Mouse (Mus musculus) liver, embryonic 14.5 days (tissue): ENCODE data around the gene Prm3. TPM values are rescaled to one million over a fixed set of nuclear protein-coding genes. Genes with fewer than 3 reads are reported as not detected.

Source experiments
- ATAC-seq: fragments of 200-750 bp; cut with Nextera tagmentation; 2 replicates; pipeline ENCODE4 v1.8.0; 2017; ENCODE audit warnings: moderate number of reproducible peaks, mild to moderate bottlenecking, moderate library complexity; ENCODE audit not compliant: insufficient read depth
- DNase-seq, 3 experiments: peaks; one replicate each; pipeline ENCODE4 v3.0.0-alpha.2; 2012 to 2013; ENCODE audit warnings: low read depth in 3 of 3, low spot score in 3 of 3
- H3K27ac ChIP-seq: fragments of 300-500 bp; sonication (generic); 2 replicates; pipeline ENCODE4 v1.5.1; 2014; ENCODE audit warnings: moderate library complexity, mild to moderate bottlenecking, control low read depth, inconsistent platforms
- H3K27me3 ChIP-seq: fragments of 300-500 bp; sonication (generic); 2 replicates; pipeline ENCODE4 v1.6.1; 2014; ENCODE audit warnings: mild to moderate bottlenecking, low read length, moderate library complexity; ENCODE audit not compliant: control insufficient read depth, insufficient read depth
- H3K36me3 ChIP-seq: fragments of 300-500 bp; sonication (generic); replicated peaks from 2 replicates; pipeline ENCODE4 v1.6.1; 2014; ENCODE audit warnings: low read depth; ENCODE audit not compliant: control insufficient read depth, insufficient read depth
- H3K4me1 ChIP-seq, 2 experiments: fragments of 200-500 bp in 1 of 2; fragments of 300-500 bp in 1 of 2; sonication (generic) in 1 of 2; replicated peaks; 2 replicates each; pipeline ENCODE4 v1.6.1; 2012 to 2014; ENCODE audit warnings: antibody characterized with exemption in 1 of 2, inconsistent platforms in 1 of 2, low read length in 1 of 2; ENCODE audit not compliant: control insufficient read depth in 2 of 2, insufficient read depth in 2 of 2
- H3K4me2 ChIP-seq: fragments of 300-500 bp; sonication (generic); 2 replicates; pipeline ENCODE4 v1.6.1; 2014; ENCODE audit warnings: low read depth, mild to moderate bottlenecking, control low read depth, moderate library complexity
- H3K4me3 ChIP-seq, 2 experiments: fragments of 200-500 bp in 1 of 2; fragments of 300-500 bp in 1 of 2; sonication (generic) in 1 of 2; 2 replicates each; pipeline ENCODE4 v1.5.1; 2012 to 2014; ENCODE audit warnings: low read depth in 2 of 2, low read length in 2 of 2, mild to moderate bottlenecking in 2 of 2, control low read depth in 1 of 2, inconsistent platforms in 1 of 2, moderate library complexity in 1 of 2; ENCODE audit not compliant: insufficient read depth in 1 of 2
- H3K9ac ChIP-seq: fragments of 300-500 bp; sonication (generic); replicated peaks from 2 replicates; pipeline ENCODE4 v1.6.1; 2014; ENCODE audit warnings: mild to moderate bottlenecking, control low read depth, moderate library complexity
- H3K9me3 ChIP-seq: fragments of 300-500 bp; sonication (generic); 2 replicates; pipeline ENCODE4 v1.6.1; 2016; ENCODE audit warnings: low read length, mixed read lengths; ENCODE audit not compliant: control insufficient read depth
- CTCF ChIP-seq: IDR thresholded peaks from 2 replicates; pipeline ENCODE4 v1.5.1; 2016; ENCODE audit warnings: antibody characterized with exemption, low read depth, control low read depth
- EP300 ChIP-seq: IDR thresholded peaks from 2 replicates; pipeline ENCODE4 v1.6.1; 2016; ENCODE audit warnings: antibody characterized with exemption, low read depth
- WGBS: fragments of 180-500 bp; shearing (Covaris S2); extraction: QIAGEN DNeasy Blood & Tissue Kit; methylation state at CpG from one replicate; pipeline ENCODE4 v1.1.7; 2014; ENCODE audit not compliant: insufficient replicate concordance; 5-methylcytosine and 5-hydroxymethylcytosine counted together
- polyA plus RNA-seq, 2 experiments: library from polyadenylated mRNA; depleted of rRNA in 1 of 2; stranded (reverse) in 1 of 2; unstranded in 1 of 2; fragments of >200 nt; fragmentation: Nextera tagmentation in 1 of 2; extraction: Ambion mirVana in 1 of 2; gene quantifications; 2 replicates each; pipeline versions ENCODE4 v1.2.1 to v1.2.3; 2012 to 2014

Gene Prm3
- polyA plus RNA-seq (2012; rRNA removed), result not detected in 2 replicates
- polyA plus RNA-seq (2014; fragmentation: Nextera tagmentation; extraction: Ambion mirVana), result not detected in 2 replicates

DNA sequence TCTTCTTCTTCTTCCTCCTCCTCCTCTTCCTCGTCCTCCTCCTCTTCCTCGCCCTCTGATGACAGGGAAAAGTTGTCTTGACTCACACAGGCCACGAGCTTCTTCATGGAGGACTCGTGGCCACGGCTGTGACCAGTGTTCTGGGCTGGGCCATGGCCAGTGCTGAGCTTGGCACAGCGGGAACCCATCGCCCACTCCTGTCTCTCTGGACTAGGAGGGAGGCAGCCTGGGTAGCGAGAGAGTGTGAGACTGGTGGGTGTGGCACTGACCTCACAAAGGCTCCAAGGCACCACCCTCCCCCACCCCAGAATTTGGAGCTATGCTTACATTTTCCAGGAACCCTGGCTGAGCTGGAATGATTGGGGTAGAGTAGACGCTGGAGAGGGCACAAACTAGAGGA, at the start of gene Prm3:
Prm3 (minus strand) TSS at position 213 of the 400 bp plus-strand sequence.
- H3K27me3 ChIP-seq, result no peaks in the 10 kb centered on the region; the same call in 1 of the 2 replicates

DNA sequence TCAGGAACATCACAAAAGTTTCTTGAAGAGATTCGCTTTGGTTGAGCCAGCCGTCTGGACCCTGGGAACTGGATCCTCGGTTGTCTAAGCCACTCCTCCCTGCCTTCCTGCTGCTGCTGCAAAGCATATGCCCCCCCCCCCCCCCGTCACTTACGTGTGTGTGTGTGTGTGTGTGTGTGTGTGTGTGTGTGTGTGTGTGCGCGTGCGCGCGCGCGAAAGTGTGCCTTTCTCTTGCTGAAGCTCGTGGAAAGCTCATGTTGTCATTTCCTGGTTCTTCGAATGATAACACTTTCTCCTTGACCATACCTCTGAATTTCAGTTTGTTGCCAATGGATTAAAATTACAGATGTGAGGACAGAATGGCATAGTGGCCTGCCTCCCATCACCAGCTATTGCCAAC, 49.3 kb upstream of the Prm3 start:
- no peak overlapping the region for H3K9ac ChIP-seq
- peaks cover 3 to 26% of the 10 kb centered on the region in 2 experiments for H3K4me1 ChIP-seq
- no peak overlapping the region for H3K4me3 ChIP-seq
- no peaks in the 10 kb centered on the region for H3K36me3 ChIP-seq
- H3K9me3 ChIP-seq, result no peaks in the 10 kb centered on the region
- no peak for TF ChIP-seq EP300
- TF ChIP-seq CTCF, result no peak
- no peak for ATAC-seq
- no peak overlapping the region for H3K4me2 ChIP-seq
- H3K27ac ChIP-seq, result no peak overlapping the region
- DNase-seq, result no peak
- 85% methylated on average over 12 of the region's 14 CpGs for WGBS
- no peaks in the 10 kb centered on the region for H3K27me3 ChIP-seq

More for the DNA sequence above, at the start of gene Prm3:
- Histone ChIP-seq H3K36me3 (no peaks in the 10 kb centered on the region), H3K4me3 (no peak within 1 kb of the TSS), H3K9ac (no peak within 1 kb of the TSS), H3K9me3 (no peaks in the 10 kb centered on the region), H3K27ac (no peak within 1 kb of the TSS), H3K4me1 (0 out of 4 replicates have a peak, but pooled peaks cover 0 to 2% of the 10 kb centered on the region in 2 experiments), H3K4me2 (no peak within 1 kb of the TSS)
- no peak for DNase-seq
- TF ChIP-seq EP300, result no peak
- no peak for TF ChIP-seq CTCF
- 47% methylated on average over 9 of the region's 9 CpGs for WGBS
- ATAC-seq, result no peak

DNA sequence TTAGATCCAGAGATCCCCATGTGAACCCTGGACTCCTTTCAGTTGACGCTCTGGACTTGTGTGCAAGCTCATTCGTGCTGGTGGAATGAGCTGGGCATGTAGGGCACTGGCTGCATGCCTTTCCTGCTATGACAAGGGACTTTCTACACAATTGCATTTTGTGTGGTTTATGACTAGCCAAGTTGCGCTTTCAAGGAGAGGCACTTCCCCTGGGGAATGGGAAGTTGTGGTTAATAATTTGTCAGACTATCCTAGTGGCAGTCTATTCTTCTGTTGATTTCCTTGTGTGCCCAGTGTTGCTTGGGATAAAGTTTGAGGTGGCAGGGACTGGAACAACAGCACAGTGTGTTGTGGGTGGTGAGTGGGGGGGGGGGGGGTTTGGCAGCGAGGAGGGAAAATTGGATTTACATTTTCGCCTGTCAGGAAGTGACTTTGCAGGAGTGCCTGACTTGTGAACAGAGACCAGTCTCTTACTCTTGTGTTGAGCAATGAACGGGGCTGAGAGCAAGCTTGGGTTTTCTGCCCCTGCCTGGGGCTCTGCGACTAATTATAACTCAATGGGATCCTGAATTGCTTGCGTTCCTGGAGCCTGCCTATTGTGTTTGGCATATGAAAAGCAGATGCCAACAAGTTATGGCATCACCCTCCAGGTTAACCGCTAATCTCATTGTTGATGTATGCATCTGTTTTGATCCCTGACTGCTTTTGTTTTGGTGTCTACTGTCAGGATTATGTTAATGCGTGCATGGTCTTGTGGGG, 48.0 kb upstream of the Prm3 start:
- WGBS, result 32% methylated on average over 10 of the region's 10 CpGs
- no peak overlapping the region for H3K4me3 ChIP-seq
- no peaks in the 10 kb centered on the region for H3K9me3 ChIP-seq
- peaks cover 6 to 22% of the 10 kb centered on the region in 2 experiments for H3K4me1 ChIP-seq
- H3K27ac ChIP-seq, result no peak overlapping the region
- H3K27me3 ChIP-seq, result no peaks in the 10 kb centered on the region
- no peaks in the 10 kb centered on the region for H3K36me3 ChIP-seq
- ATAC-seq (no peak), DNase-seq (peak in 1 of 3 experiments; percentile 19)
- no peak overlapping the region for H3K9ac ChIP-seq
- TF ChIP-seq CTCF (no peak), EP300 (no peak)
- H3K4me2 ChIP-seq, result peak overlapping the region; percentile 19; the same call in 1 of the 2 replicates

DNA sequence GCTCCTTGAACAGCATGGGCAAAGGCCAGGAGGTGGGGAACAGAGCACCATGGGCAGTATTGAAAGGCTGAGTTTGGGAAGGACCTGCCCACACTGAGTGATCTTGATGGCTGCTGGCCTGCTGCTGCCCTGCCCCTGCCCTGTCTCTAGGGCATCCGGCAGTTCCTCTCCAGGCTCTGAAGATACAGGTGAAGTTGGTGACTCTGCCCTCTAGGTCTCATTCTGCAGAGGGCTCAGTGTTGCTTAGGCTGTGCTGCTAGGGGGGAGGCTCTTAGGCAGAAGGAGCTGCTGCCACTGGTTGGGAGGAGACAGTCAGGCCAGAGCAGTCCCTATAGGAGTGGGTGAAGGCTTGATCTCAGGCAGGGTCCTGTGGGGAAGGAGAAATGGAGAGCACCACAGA, 47.2 kb upstream of the Prm3 start:
- H3K4me1 ChIP-seq, result peaks cover 6 to 18% of the 10 kb centered on the region in 2 experiments
- no peak overlapping the region for H3K9ac ChIP-seq
- H3K4me2 ChIP-seq, result no peak overlapping the region
- DNase-seq (no peak), ATAC-seq (no peak)
- H3K4me3 ChIP-seq, result no peak overlapping the region
- H3K9me3 ChIP-seq, result no peaks in the 10 kb centered on the region
- 74% methylated on average over 1 of the region's 1 CpGs for WGBS
- H3K36me3 ChIP-seq, result no peaks in the 10 kb centered on the region
- H3K27ac ChIP-seq, result no peak overlapping the region
- no peak for TF ChIP-seq EP300
- TF ChIP-seq CTCF, result no peak
- no peaks in the 10 kb centered on the region for H3K27me3 ChIP-seq

DNA sequence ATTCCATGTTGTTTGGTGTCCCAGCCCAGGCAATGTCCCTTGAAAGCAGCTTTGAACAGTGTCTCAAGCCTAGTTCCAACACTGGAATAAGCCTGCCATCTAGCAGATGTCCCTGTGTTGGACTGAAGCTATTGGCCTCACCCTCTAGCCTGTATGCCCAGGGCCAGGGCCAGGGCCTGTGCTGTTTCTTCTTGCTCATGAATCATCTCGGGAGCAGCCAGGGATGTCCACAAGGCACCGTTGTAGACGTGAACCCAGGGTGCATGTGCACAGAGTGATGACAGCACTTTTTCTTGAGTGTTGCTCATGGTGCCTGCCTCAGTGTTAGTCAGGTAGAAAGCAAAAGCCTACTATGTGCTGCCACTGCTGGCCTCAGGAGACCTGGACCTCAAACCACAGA, 46.5 kb upstream of the Prm3 start:
- ATAC-seq, result no peak
- Histone ChIP-seq H3K9me3 (no peaks in the 10 kb centered on the region), H3K4me3 (no peak overlapping the region), H3K4me1 (peaks cover 6 to 18% of the 10 kb centered on the region in 2 experiments), H3K36me3 (no peaks in the 10 kb centered on the region), H3K9ac (no peak overlapping the region), H3K27ac (no peak overlapping the region), H3K27me3 (no peaks in the 10 kb centered on the region), H3K4me2 (no peak overlapping the region)
- no peak for TF ChIP-seq EP300
- TF ChIP-seq CTCF, result no peak
- DNase-seq, result no peak
- 69% methylated on average over 3 of the region's 3 CpGs for WGBS
